Mouse (Mus musculus) cerebellum, adult 2 months (tissue): Measurements from ENCODE around the gene Trir. TPM values are rescaled to one million over a fixed set of nuclear protein-coding genes. Genes with fewer than 3 reads are reported as not detected.

ENCODE experiments used
- DNase-seq, 2 experiments: peaks; one replicate each; pipeline ENCODE4 v3.0.0; 2021
- H3K27ac ChIP-seq: fragments of 200-500 bp; 2 replicates; pipeline ENCODE4 v1.5.1; 2012; ENCODE audit warnings: low read length, control low read depth, inconsistent platforms; ENCODE audit not compliant: insufficient read depth
- H3K27me3 ChIP-seq: fragments of 200-500 bp; 2 replicates; pipeline ENCODE4 v1.6.1; 2012; ENCODE audit warnings: inconsistent platforms, mild to moderate bottlenecking, low read length, moderate library complexity; ENCODE audit not compliant: control insufficient read depth, insufficient read depth
- H3K4me1 ChIP-seq: fragments of 200-500 bp; 2 replicates; pipeline ENCODE4 v1.6.1; 2011; ENCODE audit warnings: low read length; ENCODE audit not compliant: control insufficient read depth, insufficient read depth
- H3K4me3 ChIP-seq: fragments of 200-500 bp; replicated peaks from 2 replicates; pipeline ENCODE3; 2011; ENCODE audit warnings: mild to moderate bottlenecking, low read depth, low read length, control low read depth; ENCODE audit not compliant: insufficient read depth
- CTCF ChIP-seq: fragments of 200-500 bp; IDR thresholded peaks from 2 replicates; pipeline ENCODE4 v1.5.1; 2011; ENCODE audit warnings: low read depth, mild to moderate bottlenecking, control low read depth, low read length, moderate library complexity, borderline replicate concordance; ENCODE audit not compliant: insufficient read depth
- POLR2A ChIP-seq: fragments of 200-500 bp; IDR thresholded peaks from 2 replicates; pipeline ENCODE4 v1.6.1; 2011; ENCODE audit warnings: low read length, control low read depth, borderline replicate concordance; ENCODE audit not compliant: insufficient read depth
- WGBS: fragments of 180-500 bp; shearing (Covaris S2); methylation state at CpG from one replicate; pipeline ENCODE4 v1.1.7; 2018; 5-methylcytosine and 5-hydroxymethylcytosine counted together
- polyA plus RNA-seq: library from polyadenylated mRNA; depleted of rRNA; stranded (reverse); fragments of >200 nt; gene quantifications from 2 replicates; pipeline ENCODE4 v1.2.3, GENCODE M21; 2012

Gene Trir
- polyA plus RNA-seq, 1 experiment, result 150 TPM

DNA sequence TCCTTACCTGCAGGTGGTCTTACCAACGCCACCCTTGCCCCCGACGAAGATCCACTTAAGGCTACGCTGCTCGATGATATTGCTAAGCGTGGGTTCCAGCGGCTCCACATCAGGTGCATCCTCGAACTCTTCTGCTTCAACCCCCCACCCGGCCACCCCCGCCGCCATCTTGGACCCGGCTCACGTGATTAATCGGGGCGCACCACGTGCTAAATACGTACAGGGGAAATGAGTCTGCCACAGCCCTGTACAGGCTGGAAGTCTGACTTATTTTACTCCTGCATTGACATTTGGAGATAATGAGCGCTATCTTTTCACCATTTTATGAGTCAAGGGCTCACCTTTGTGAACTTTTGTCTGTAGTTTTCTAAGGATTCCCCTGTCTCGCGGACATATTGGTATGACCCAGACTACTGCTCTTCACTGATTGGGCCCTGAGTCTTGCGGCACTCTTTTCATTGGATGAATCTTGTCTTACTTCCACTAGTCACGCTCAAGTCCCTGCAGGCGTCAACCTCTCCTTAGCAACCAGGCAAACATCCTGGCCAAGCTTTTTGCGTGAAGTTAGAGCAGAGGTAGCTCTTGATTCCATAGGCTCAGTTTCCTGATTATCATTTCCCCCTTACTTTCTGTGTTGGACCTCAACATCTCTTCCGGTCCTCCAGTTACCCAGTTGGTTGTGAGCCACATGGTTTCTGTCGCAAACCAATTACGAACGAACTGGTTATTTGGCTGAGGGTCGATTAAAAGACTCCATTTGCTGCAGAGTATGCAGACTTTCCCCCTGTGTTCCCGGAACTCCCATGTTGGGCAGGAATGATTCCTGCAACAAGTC, 1.3 kb upstream of the Trir start, which contains the start of gene Asna1:
Asna1 (minus strand) TSS at position 184 of the 835 bp plus-strand sequence.
- Histone ChIP-seq H3K4me1 (peaks cover 22% of the 10 kb centered on the region), H3K27me3 (no peaks in the 10 kb centered on the region), H3K27ac (peak within 1 kb of the TSS; percentile 55; the same call in 1 of the 2 replicates), H3K4me3 (peak within 1 kb of the TSS; percentile 97)
- peak; percentile 85 to 90 for DNase-seq
- 3% methylated on average over 30 of the region's 30 CpGs for WGBS
- TF ChIP-seq POLR2A, result peak; percentile 62; the same call in 1 of the 2 replicates
- no peak for TF ChIP-seq CTCF

DNA sequence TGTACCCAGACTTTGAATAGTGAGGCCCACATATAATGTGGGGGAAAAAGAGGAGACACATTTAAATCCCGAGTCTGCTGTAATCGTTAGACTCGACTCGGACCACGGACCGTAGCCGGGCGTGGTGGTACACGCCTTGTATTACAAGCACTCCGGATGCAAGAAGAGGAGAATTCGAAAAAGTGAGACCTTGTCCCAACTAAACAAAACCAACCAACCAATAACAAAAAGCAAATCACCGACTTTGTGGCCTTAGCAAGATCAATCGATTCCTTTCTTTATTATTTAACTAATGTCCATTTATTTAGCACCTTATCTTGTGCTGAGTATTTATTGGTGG, 863 bp downstream of the Trir start:
- WGBS, result 1% methylated on average over 13 of the region's 13 CpGs
- no peak for TF ChIP-seq CTCF
- no peak for TF ChIP-seq POLR2A
- Histone ChIP-seq H3K27me3 (no peaks in the 10 kb centered on the region), H3K4me3 (peak overlapping the region; percentile 72), H3K27ac (0 out of 2 replicates have a peak overlapping the region, but pooled peaks have one; percentile 45), H3K4me1 (peaks cover 16% of the 10 kb centered on the region)
- DNase-seq, result no peak

DNA sequence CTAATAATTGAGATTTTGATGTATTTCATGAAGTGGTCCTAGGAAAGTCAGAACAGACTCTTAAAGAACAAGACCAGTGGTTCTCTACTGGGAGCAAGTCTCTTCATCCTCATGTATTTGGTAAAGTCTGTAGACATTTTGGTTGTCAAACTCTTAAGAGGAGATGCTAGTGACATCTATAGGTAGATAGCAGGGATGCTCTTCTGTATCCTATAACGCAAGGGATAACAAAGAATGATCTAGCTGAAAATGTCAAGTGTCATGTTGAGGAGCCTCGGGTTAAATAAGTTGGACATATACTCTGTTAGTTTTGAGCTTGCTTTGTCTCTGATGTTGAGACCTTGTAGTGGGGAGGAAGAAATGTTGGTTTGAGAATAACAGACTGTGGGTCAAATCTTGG, 1.3 kb downstream of the Trir start:
- Histone ChIP-seq H3K4me3 (peak overlapping the region; percentile 72), H3K27me3 (no peaks in the 10 kb centered on the region), H3K27ac (no peak overlapping the region), H3K4me1 (peaks cover 16% of the 10 kb centered on the region)
- no peak for DNase-seq
- WGBS, result 4% methylated on average over 2 of the region's 2 CpGs
- TF ChIP-seq POLR2A, result no peak
- TF ChIP-seq CTCF, result no peak

DNA sequence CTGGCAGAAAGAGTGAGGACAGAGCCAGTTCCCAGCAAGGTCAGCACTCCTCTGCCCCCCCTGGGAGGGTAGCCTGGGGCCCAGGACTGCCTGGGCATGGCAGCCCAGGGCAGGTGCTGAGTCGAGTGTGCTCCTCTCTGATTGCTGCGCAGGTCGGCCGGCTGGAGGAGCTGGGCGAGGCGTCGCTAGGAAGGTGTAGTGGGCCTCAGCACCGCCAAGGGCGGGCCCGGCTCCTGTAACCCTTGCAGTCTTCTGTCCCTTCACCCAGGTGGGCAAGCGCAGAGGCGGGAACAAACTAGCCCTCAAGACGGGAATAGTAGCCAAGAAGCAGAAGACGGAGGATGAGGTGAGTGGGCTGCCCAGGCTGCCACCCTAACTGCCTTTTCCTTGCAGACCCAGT, 2.6 kb downstream of the Trir start:
- Histone ChIP-seq H3K4me3 (no peak overlapping the region), H3K27ac (no peak overlapping the region), H3K27me3 (no peaks in the 10 kb centered on the region), H3K4me1 (peaks cover 6% of the 10 kb centered on the region)
- TF ChIP-seq POLR2A (no peak), CTCF (no peak)
- 81% methylated on average over 14 of the region's 14 CpGs for WGBS
- DNase-seq, result no peak

DNA sequence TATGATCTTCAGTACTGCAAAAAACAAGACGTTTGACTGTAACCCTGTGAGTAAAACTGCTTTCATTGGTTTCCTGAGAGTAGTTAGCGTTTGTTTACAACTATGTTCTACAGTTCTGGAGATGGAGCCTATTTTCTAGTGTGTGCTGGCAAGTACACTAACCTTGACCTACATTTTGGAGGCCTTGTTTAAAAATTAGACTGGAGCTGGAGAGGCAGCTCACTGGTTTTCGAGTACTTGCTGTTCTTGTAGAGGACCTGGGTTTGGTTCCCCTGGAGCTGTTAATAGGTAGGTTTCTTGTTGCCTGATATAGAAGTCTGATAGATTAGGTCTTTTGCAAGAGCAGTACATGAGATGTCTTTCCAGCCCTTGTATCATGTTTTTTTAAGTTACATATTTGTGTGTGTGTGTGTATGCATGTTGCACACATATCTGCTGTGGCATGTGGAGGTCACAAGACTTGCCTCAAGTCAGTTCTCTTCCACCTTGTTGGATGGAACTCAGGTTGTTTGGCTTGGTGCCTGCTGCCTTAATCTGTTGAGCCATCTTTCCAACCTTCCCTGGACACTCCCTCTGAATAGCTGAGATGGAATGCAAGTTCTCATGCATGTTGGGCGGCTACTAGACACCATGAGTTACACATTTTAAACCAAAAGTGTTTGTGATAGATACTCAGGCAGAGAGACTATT, 6.1 kb downstream of the Trir start:
- no peak overlapping the region for H3K27ac ChIP-seq
- DNase-seq, result no peak
- WGBS, result 81% methylated on average over 4 of the region's 4 CpGs
- no peaks in the 10 kb centered on the region for H3K27me3 ChIP-seq
- no peak overlapping the region for H3K4me3 ChIP-seq
- no peak for TF ChIP-seq POLR2A
- no peak for TF ChIP-seq CTCF
- peaks cover 11% of the 10 kb centered on the region for H3K4me1 ChIP-seq

DNA sequence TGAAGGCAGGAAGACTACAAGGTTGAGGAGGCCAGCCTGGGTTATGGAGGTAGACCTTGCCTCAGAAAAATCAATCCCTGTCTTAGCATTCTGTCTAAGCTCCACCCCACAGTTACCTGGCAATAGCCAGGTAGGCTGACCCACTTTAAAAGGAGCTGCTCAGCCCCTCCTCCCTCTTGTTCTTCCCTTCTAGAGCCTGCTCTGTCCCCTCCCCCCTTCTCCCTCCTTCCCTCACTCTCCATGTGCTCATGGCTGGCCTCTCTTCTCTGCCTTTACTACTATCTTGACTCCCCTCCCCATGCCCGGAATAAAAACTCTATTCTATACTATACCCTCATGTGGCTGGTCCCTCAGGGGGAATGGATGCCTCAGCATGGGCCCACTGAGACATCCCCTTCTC, 7.2 kb downstream of the Trir start:
- WGBS, result 55% methylated on average over 1 of the region's 1 CpGs
- no peaks in the 10 kb centered on the region for H3K27me3 ChIP-seq
- H3K4me3 ChIP-seq, result no peak overlapping the region
- no peak for DNase-seq
- no peak for TF ChIP-seq POLR2A
- TF ChIP-seq CTCF, result no peak
- H3K27ac ChIP-seq, result no peak overlapping the region
- peaks cover 11% of the 10 kb centered on the region for H3K4me1 ChIP-seq

DNA sequence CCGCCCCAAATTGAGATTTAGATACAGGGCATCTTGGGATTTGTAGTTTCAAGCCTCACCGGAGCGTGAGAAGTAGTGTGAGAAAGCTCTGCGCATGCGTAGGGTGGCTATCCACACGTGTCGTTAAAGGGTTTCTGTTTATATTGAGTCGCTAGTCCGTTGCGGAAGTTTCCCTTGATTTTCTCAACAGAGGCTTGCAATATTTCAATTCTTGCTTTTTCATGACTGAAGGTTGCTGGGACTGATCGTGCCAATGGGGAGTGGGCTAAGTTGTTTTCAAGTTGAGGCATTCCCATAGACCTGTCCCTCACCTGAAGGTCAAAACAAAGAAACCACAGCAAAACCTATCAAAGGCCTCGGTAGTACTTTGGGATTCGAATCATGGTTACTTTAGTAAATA, 8.1 kb downstream of the Trir start:
- DNase-seq, result peak; percentile 62 to 68
- H3K27me3 ChIP-seq, result no peaks in the 10 kb centered on the region
- H3K4me1 ChIP-seq, result peaks cover 7% of the 10 kb centered on the region; the same call in 1 of the 2 replicates
- WGBS, result 2% methylated on average over 13 of the region's 13 CpGs
- no peak overlapping the region for H3K4me3 ChIP-seq
- H3K27ac ChIP-seq, result no peak overlapping the region
- TF ChIP-seq CTCF, result no peak

GRCm38 (mm10) chr8:85035165-85035727, 8.6 kb downstream of the Trir start:
- Histone ChIP-seq H3K27me3 (no peaks in the 10 kb centered on the region), H3K4me1 (peaks cover 7% of the 10 kb centered on the region; the same call in 1 of the 2 replicates), H3K27ac (no peak overlapping the region), H3K4me3 (no peak overlapping the region)
- no peak for DNase-seq
- no peak for TF ChIP-seq POLR2A
- TF ChIP-seq CTCF, result no peak
- WGBS, result 6% methylated on average over 12 of the region's 12 CpGs
